Mouse (Mus musculus) megakaryocyte, embryonic 14.5 days (primary cell): ENCODE data around the gene Igf1r.

Experiments used
- FLI1 ChIP-seq: IDR thresholded peaks from 2 replicates; pipeline ENCODE4 v1.6.1; 2012; ENCODE audit warnings: low read length, inconsistent platforms, mixed read lengths
- GATA1 ChIP-seq: IDR thresholded peaks from 3 replicates; pipeline ENCODE4 v1.6.1; 2012; ENCODE audit warnings: mixed read lengths, low read length, inconsistent platforms, borderline replicate concordance

- no peak for TF ChIP-seq GATA1
- no peak for TF ChIP-seq FLI1
Measured at GRCm38 (mm10) chr7:68021741-68022140, 69.1 kb downstream of the Igf1r start.
